Mouse (Mus musculus): ENCODE measurements around the gene Eftud2. TPM values are rescaled to one million over a fixed set of nuclear protein-coding genes. Genes with fewer than 3 reads are reported as not detected.

Gene Eftud2
- total RNA-seq, 1 experiment: 198 TPM

GRCm38 (mm10) chr11:102818121-102819020 lies 62.4 kb downstream of the Eftud2 start:
- in situ Hi-C loops (cut with MboI; ENCODE audit: low sequenced_read_pairs in 2 of 2, unreplicated experiment in 2 of 2): no loop called here
- Histone ChIP-seq H3K9me3 (ENCODE audit: control insufficient read depth, insufficient read depth, low read depth, low read length) (no peaks in the 10 kb centered on the region), H3K9ac (ENCODE audit: insufficient read depth, low read depth, low read length, poor library complexity, severe bottlenecking) (peak overlapping the region; percentile 97), H3K36me3 (ENCODE audit: control insufficient read depth, insufficient read depth, low read length, poor library complexity, severe bottlenecking) (no peaks in the 10 kb centered on the region), H3K4me1 (ENCODE audit: control insufficient read depth in 2 of 2, insufficient read depth in 2 of 2, low read length in 2 of 2, poor library complexity in 1 of 2) (peaks cover 9 to 11% of the 10 kb centered on the region in 2 experiments), H3K27ac (ENCODE audit: insufficient read depth, low read depth, low read length, poor library complexity, severe bottlenecking) (peak overlapping the region; percentile 100), H3K4me3 (ENCODE audit: insufficient read depth in 1 of 2, low read depth in 1 of 2, low read length in 2 of 2, poor library complexity in 1 of 2, severe bottlenecking in 1 of 2) (peak overlapping the region; percentile 86 to 99)
- no peak for DNase-seq (ENCODE audit: low read depth, low spot score)
- TF ChIP-seq MAFK (IDR thresholded peaks at IDR 0.05; ENCODE audit: insufficient read depth, low read depth, low read length) (no peak), ZNF384 (IDR thresholded peaks at IDR 0.05; ENCODE audit: low read depth, low read length) (peak; percentile 71; the same call in 1 of the 2 replicates)

DNA sequence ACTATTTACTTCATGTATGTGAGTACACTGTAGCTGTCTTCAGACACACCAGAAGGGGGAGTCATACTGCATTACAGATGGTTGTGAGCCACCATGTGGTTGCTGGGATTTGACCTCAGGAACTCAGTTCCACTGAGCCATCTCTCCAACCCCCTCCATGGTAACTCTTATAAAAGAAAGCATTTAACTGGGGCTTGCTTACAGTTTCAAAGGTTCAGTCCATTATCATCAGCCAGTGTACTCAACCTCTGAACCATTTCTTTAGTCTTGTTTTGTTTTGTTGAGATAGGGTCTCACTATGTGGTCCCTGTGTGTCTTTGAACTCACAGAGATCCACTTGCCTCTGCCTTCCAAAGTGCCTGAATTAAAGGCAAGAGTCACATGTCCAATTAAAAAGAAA lies 65.9 kb downstream of the Eftud2 start:
- no peaks in the 10 kb centered on the region for H3K9me3 ChIP-seq (ENCODE audit: control insufficient read depth, insufficient read depth, low read depth, low read length)
- H3K27ac ChIP-seq (ENCODE audit: insufficient read depth, low read depth, low read length, poor library complexity, severe bottlenecking): no peak overlapping the region
- no peak for TF ChIP-seq MAFK (IDR thresholded peaks at IDR 0.05; ENCODE audit: insufficient read depth, low read depth, low read length)
- no peak for TF ChIP-seq CHD2 (IDR thresholded peaks at IDR 0.05; ENCODE audit: low read depth, low read length)
- H3K36me3 ChIP-seq (ENCODE audit: control insufficient read depth, insufficient read depth, low read length, poor library complexity, severe bottlenecking): peaks cover 7% of the 10 kb centered on the region; the same call in 1 of the 2 replicates
- peaks cover 4 to 10% of the 10 kb centered on the region in 2 experiments; a peak in 3 of 4 replicates for H3K4me1 ChIP-seq (ENCODE audit: control insufficient read depth in 2 of 2, insufficient read depth in 2 of 2, low read length in 2 of 2, poor library complexity in 1 of 2)
- H3K9ac ChIP-seq (ENCODE audit: insufficient read depth, low read depth, low read length, poor library complexity, severe bottlenecking): no peak overlapping the region
- H3K4me3 ChIP-seq (ENCODE audit: insufficient read depth in 1 of 2, low read depth in 1 of 2, low read length in 2 of 2, poor library complexity in 1 of 2, severe bottlenecking in 1 of 2): no peak overlapping the region
- DNase-seq (ENCODE audit: low read depth, low spot score): no peak
- in situ Hi-C loops (cut with MboI; ENCODE audit: low sequenced_read_pairs in 2 of 2, unreplicated experiment in 2 of 2): no loop called here

GRCm38 (mm10) chr11:102810721-102811485 lies 69.9 kb downstream of the Eftud2 start:
- H3K27ac ChIP-seq (ENCODE audit: insufficient read depth, low read depth, low read length, poor library complexity, severe bottlenecking): no peak overlapping the region
- H3K9ac ChIP-seq (ENCODE audit: insufficient read depth, low read depth, low read length, poor library complexity, severe bottlenecking): no peak overlapping the region
- TF ChIP-seq CHD2 (IDR thresholded peaks at IDR 0.05; ENCODE audit: low read depth, low read length) (no peak), MAFK (IDR thresholded peaks at IDR 0.05; ENCODE audit: insufficient read depth, low read depth, low read length) (no peak), HCFC1 (IDR thresholded peaks at IDR 0.05; ENCODE audit: borderline replicate concordance, insufficient read depth, low read length) (no peak), ZNF384 (IDR thresholded peaks at IDR 0.05; ENCODE audit: low read depth, low read length) (no peak), ZC3H11A (IDR thresholded peaks at IDR 0.05; ENCODE audit: borderline replicate concordance, low read depth, low read length) (no peak)
- H3K4me1 ChIP-seq (ENCODE audit: control insufficient read depth in 2 of 2, insufficient read depth in 2 of 2, low read length in 2 of 2, poor library complexity in 1 of 2): peaks cover 1 to 11% of the 10 kb centered on the region in 2 experiments; a peak in 3 of 4 replicates
- no peak overlapping the region for H3K4me3 ChIP-seq (ENCODE audit: insufficient read depth in 1 of 2, low read depth in 1 of 2, low read length in 2 of 2, poor library complexity in 1 of 2, severe bottlenecking in 1 of 2)
- H3K36me3 ChIP-seq (ENCODE audit: control insufficient read depth, insufficient read depth, low read length, poor library complexity, severe bottlenecking): peaks cover 7% of the 10 kb centered on the region; the same call in 1 of the 2 replicates
- in situ Hi-C loops (cut with MboI; ENCODE audit: low sequenced_read_pairs in 2 of 2, unreplicated experiment in 2 of 2): no loop called here
- no peak for DNase-seq (ENCODE audit: low read depth, low spot score)
- no peaks in the 10 kb centered on the region for H3K9me3 ChIP-seq (ENCODE audit: control insufficient read depth, insufficient read depth, low read depth, low read length)

GRCm38 (mm10) chr11:102808246-102808645 lies 72.5 kb downstream of the Eftud2 start:
- TF ChIP-seq CHD2 (IDR thresholded peaks at IDR 0.05; ENCODE audit: low read depth, low read length) (no peak), HCFC1 (IDR thresholded peaks at IDR 0.05; ENCODE audit: borderline replicate concordance, insufficient read depth, low read length) (no peak), ZNF384 (IDR thresholded peaks at IDR 0.05; ENCODE audit: low read depth, low read length) (no peak), MAFK (IDR thresholded peaks at IDR 0.05; ENCODE audit: insufficient read depth, low read depth, low read length) (no peak), ZC3H11A (IDR thresholded peaks at IDR 0.05; ENCODE audit: borderline replicate concordance, low read depth, low read length) (no peak)
- H3K9ac ChIP-seq (ENCODE audit: insufficient read depth, low read depth, low read length, poor library complexity, severe bottlenecking): no peak overlapping the region
- in situ Hi-C loops (cut with MboI; ENCODE audit: low sequenced_read_pairs in 2 of 2, unreplicated experiment in 2 of 2): no loop called here
- no peak for DNase-seq (ENCODE audit: low read depth, low spot score)
- H3K27ac ChIP-seq (ENCODE audit: insufficient read depth, low read depth, low read length, poor library complexity, severe bottlenecking): no peak overlapping the region
- peaks cover 9% of the 10 kb centered on the region; the same call in 1 of the 2 replicates for H3K36me3 ChIP-seq (ENCODE audit: control insufficient read depth, insufficient read depth, low read length, poor library complexity, severe bottlenecking)
- no peak overlapping the region for H3K4me3 ChIP-seq (ENCODE audit: insufficient read depth in 1 of 2, low read depth in 1 of 2, low read length in 2 of 2, poor library complexity in 1 of 2, severe bottlenecking in 1 of 2)
- H3K9me3 ChIP-seq (ENCODE audit: control insufficient read depth, insufficient read depth, low read depth, low read length): no peaks in the 10 kb centered on the region
- peaks cover 0 to 8% of the 10 kb centered on the region in 2 experiments; a peak in 2 of 4 replicates for H3K4me1 ChIP-seq (ENCODE audit: control insufficient read depth in 2 of 2, insufficient read depth in 2 of 2, low read length in 2 of 2, poor library complexity in 1 of 2)

Data from ES-E14 (cell line).